Mouse (Mus musculus) forebrain, embryonic 13.5 days (tissue): ENCODE measurements around the gene Hist1h4m. TPM values are rescaled to one million over a fixed set of nuclear protein-coding genes. Genes with fewer than 3 reads are reported as not detected.

Experiments
- microRNA-seq: library from miRNA; unstranded; fragments of <30 nt; microRNA quantifications from one replicate; pipeline ENCODE4, GENCODE M21; 2016
- polyA plus RNA-seq: library from polyadenylated mRNA; unstranded; fragments of >200 nt; fragmentation: Nextera tagmentation; extraction: Ambion mirVana; gene quantifications from 2 replicates; pipeline ENCODE4 v1.2.1, GENCODE M21; 2015

Hist1h4m gene
- polyA plus RNA-seq, 1 experiment from 2014 or later, result not detected

Small RNA genes within 50 kb of the gene (microRNA-seq; reads per million reads assigned to microRNA genes)
- gene Gm19658 (not detected), gene Gm44346 (not detected), gene Gm44466 (not detected)

Other genes starting within 250 kb of the Hist1h4m start
- not detected in 2 replicates for gene Olfr1364, start 230.0 kb upstream of the Hist1h4m start, polyA plus RNA-seq
- not detected in 2 replicates for gene Olfr1362, start 197.7 kb upstream of the Hist1h4m start, polyA plus RNA-seq
- not detected in 2 replicates for gene Olfr11, start 169.2 kb upstream of the Hist1h4m start, polyA plus RNA-seq
- gene Olfr1361, start 148.4 kb upstream of the Hist1h4m start, polyA plus RNA-seq, result not detected in 2 replicates
- gene Olfr1360, start 134.3 kb upstream of the Hist1h4m start, polyA plus RNA-seq, result not detected in 2 replicates
- gene Olfr1359, start 113.6 kb upstream of the Hist1h4m start, polyA plus RNA-seq, result not detected in 2 replicates
- 1.7 and 4.8 TPM in 2 replicates for gene Hist1h2bl, start 95.6 kb upstream of the Hist1h4m start, polyA plus RNA-seq
- 23.7 and 32.4 TPM in 2 replicates for gene Hist1h2ai, start 95.3 kb upstream of the Hist1h4m start, polyA plus RNA-seq
- 23.7 and 35.3 TPM in 2 replicates for gene Hist1h3h, start 94.1 kb upstream of the Hist1h4m start, polyA plus RNA-seq
- 5.9 and 6.9 TPM in 2 replicates for gene Hist1h2bm, start 89.7 kb upstream of the Hist1h4m start, polyA plus RNA-seq
- 1.3 and 1.9 TPM in 2 replicates for gene Hist1h4j, start 76.7 kb upstream of the Hist1h4m start, polyA plus RNA-seq
- gene Hist1h4k, start 61.2 kb upstream of the Hist1h4m start, polyA plus RNA-seq, result 6.9 and 11.1 TPM in 2 replicates
- gene Hist1h2ak, start 57.9 kb upstream of the Hist1h4m start, polyA plus RNA-seq, result 49.6 and 61.0 TPM in 2 replicates
- gene Hist1h2bn, start 57.6 kb upstream of the Hist1h4m start, polyA plus RNA-seq, result 4.0 and 8.4 TPM in 2 replicates
- gene Hist1h1b, start 31.1 kb upstream of the Hist1h4m start, polyA plus RNA-seq, result 37.1 and 38.4 TPM in 2 replicates
- gene Hist1h3i, start 28.4 kb upstream of the Hist1h4m start, polyA plus RNA-seq, result 166 and 192 TPM in 2 replicates
- gene Hist1h2an, start 24.5 kb upstream of the Hist1h4m start, polyA plus RNA-seq, result 12.8 and 16.1 TPM in 2 replicates
- 2.1 and 2.3 TPM in 2 replicates for gene Hist1h2bp, start 24.3 kb upstream of the Hist1h4m start, polyA plus RNA-seq
- 24.9 and 25.3 TPM in 2 replicates for gene Hist1h2bq, start 1.5 kb upstream of the Hist1h4m start, polyA plus RNA-seq
- gene Hist1h2ao, start 1.3 kb upstream of the Hist1h4m start, polyA plus RNA-seq, result 1.9 TPM in 1 of 2 replicates, not detected in the other
- gene Hist1h4n, start 20.4 kb downstream of the Hist1h4m start, polyA plus RNA-seq, result 12.8 and 20.2 TPM in 2 replicates
- 4,205 and 5,125 TPM in 2 replicates for gene Hist1h2ap, start 21.8 kb downstream of the Hist1h4m start, polyA plus RNA-seq
- 24.7 and 27.2 TPM in 2 replicates for gene Hist1h2br, start 22.0 kb downstream of the Hist1h4m start, polyA plus RNA-seq
- 25.4 and 29.2 TPM in 2 replicates for gene Zfp184, start 133.3 kb downstream of the Hist1h4m start, polyA plus RNA-seq
- gene Pom121l2, start 169.4 kb downstream of the Hist1h4m start, polyA plus RNA-seq, result 0.09 TPM in 1 of 2 replicates, not detected in the other
- not detected in 2 replicates for gene Prss16, start 198.0 kb downstream of the Hist1h4m start, polyA plus RNA-seq
- 2.8 and 10.7 TPM in 2 replicates for gene Hist1h2ah, start 223.8 kb downstream of the Hist1h4m start, polyA plus RNA-seq
- gene Hist1h2bk, start 224.1 kb downstream of the Hist1h4m start, polyA plus RNA-seq, result 7.5 and 10.3 TPM in 2 replicates
- gene Hist1h4i, start 229.6 kb downstream of the Hist1h4m start, polyA plus RNA-seq, result 42.8 and 45.2 TPM in 2 replicates
- gene Hist1h2ag, start 231.2 kb downstream of the Hist1h4m start, polyA plus RNA-seq, result 60.3 and 62.0 TPM in 2 replicates
- 13.3 and 13.9 TPM in 2 replicates for gene Hist1h2bj, start 231.5 kb downstream of the Hist1h4m start, polyA plus RNA-seq